9 mouse cellular contexts compared by ENCODE assay signal in genomic region chr16:17024469-17025148, GRCm38 (mm10). TPM values are rescaled to one million over a fixed set of nuclear protein-coding genes. Genes with fewer than 3 reads are reported as not detected.
A peak's percentile ranks its signal among the peaks of the same experiment; 100 is the strongest.
DNase-seq lines count a peak whose midpoint lies in the region; ATAC-seq lines count a peak whose summit lies in the region.
"Had no signal": no experiment of that assay in that cellular context is flagged by ENCODE, and none has a peak within 500 bp of the region (broad histone marks: within the 10 kb centered on the region; RNA-seq: fewer than 3 reads in every experiment).

No protein-coding gene starts in this region.

- WGBS in hindbrain, embryonic 16.5 days: 69% methylated on average over 3 of the region's 3 CpGs

- no peaks in the 10 kb centered on the region for H3K27me3 ChIP-seq in hindbrain, embryonic 16.5 days (replicated peaks; ENCODE audit: control insufficient read depth, insufficient read depth, low read length)
- H3K27me3 ChIP-seq: limb, embryonic 12.5 days had no signal

- no peaks in the 10 kb centered on the region for H3K4me1 ChIP-seq in hindbrain, embryonic 16.5 days (ENCODE audit: control insufficient read depth, insufficient read depth, low read depth, low read length)
- H3K4me1 ChIP-seq: hindbrain, embryonic 10.5 days; limb, embryonic 12.5 days had no signal

- H3K9ac ChIP-seq in hindbrain, embryonic 16.5 days (ENCODE audit: low read depth, low read length): no peak overlapping the region
- H3K9ac ChIP-seq: limb, embryonic 12.5 days had no signal

- no peak overlapping the region for H3K27ac ChIP-seq in hindbrain, embryonic 16.5 days (ENCODE audit: low read depth, low read length)
- H3K27ac ChIP-seq: hindbrain, embryonic 10.5 days; limb, embryonic 12.5 days had no signal

- no peaks in the 10 kb centered on the region for H3K9me3 ChIP-seq in hindbrain, embryonic 16.5 days (ENCODE audit: control insufficient read depth, low read length)
- H3K9me3 ChIP-seq: hindbrain, embryonic 10.5 days; limb, embryonic 12.5 days had no signal

- peaks cover 14% of the 10 kb centered on the region for H3K36me3 ChIP-seq in hindbrain, embryonic 16.5 days (ENCODE audit: control insufficient read depth, insufficient read depth, low read length)

- ATAC-seq in hindbrain, embryonic 16.5 days: no peak

- H3K4me3 ChIP-seq in hindbrain, embryonic 16.5 days (ENCODE audit: low read length): no peak overlapping the region
- H3K4me3 ChIP-seq: hindbrain, embryonic 10.5 days; limb, embryonic 12.5 days had no signal

- H3K4me2 ChIP-seq in hindbrain, embryonic 16.5 days (ENCODE audit: low read length): no peak overlapping the region
- H3K4me2 ChIP-seq: limb, embryonic 12.5 days had no signal

- DNase-seq in layer of hippocampus, postnatal 10 days (ENCODE audit: low spot score in 2 of 2): peak; percentile 39 to 45
- no peak for DNase-seq in layer of hippocampus, adult 9-10 months (ENCODE audit: low spot score)
- DNase-seq in adipocyte (ENCODE audit: low spot score): peak; percentile 82
- peak; percentile 52 to 57 for DNase-seq in cerebellum, postnatal 36 days
- DNase-seq in lung, postnatal 4 days: peak; percentile 23 to 52
- DNase-seq in kidney, postnatal 25 days: no peak

RNA-seq across cellular contexts. Expression of gene Mapk1, which starts 41.4 kb away (rescaled TPM):
- total RNA-seq in layer of hippocampus, postnatal 10 days (2021): 100 to 1,000 TPM; 341 to 366 TPM
- 183 and 184 TPM in 2 replicates for polyA plus RNA-seq in hindbrain, embryonic 16.5 days (2015; fragmentation: Nextera tagmentation; extraction: Ambion mirVana)

RNA-seq across cellular contexts. Expression of gene Ypel1, which starts 44.9 kb away (rescaled TPM):
- total RNA-seq in layer of hippocampus, postnatal 10 days (2021): 10 to 100 TPM; 49.3 TPM
- 104 and 114 TPM in 2 replicates for polyA plus RNA-seq in hindbrain, embryonic 16.5 days (2015; fragmentation: Nextera tagmentation; extraction: Ambion mirVana)

Comparison
In these comparisons a context has a peak if more than half of its experiments do, and no peak if none do; other contexts are left out.
1. DNase-seq: peak in layer of hippocampus, postnatal 10 days (2 of 2), adipocyte (single experiment), cerebellum, postnatal 36 days (2 of 2) and lung, postnatal 4 days (2 of 2); none in layer of hippocampus, adult 9-10 months (single experiment) and kidney, postnatal 25 days (0 of 2).